Mouse (Mus musculus) erythroblast, embryonic 14.5 days (primary cell): ENCODE results near the gene Olfr1042.

Experiments
- GATA1 ChIP-seq: IDR thresholded peaks from 2 replicates; pipeline ENCODE4 v1.6.1; 2012; ENCODE audit warnings: low read length, inconsistent platforms, mixed read lengths
- TAL1 ChIP-seq: IDR thresholded peaks from 3 replicates; pipeline ENCODE4 v1.6.1; 2012; ENCODE audit warnings: low read length, inconsistent platforms, mixed read lengths

- TF ChIP-seq GATA1 (no peak), TAL1 (no peak)
Observed at GRCm38 (mm10) chr2:86202909-86203308, 41.3 kb upstream of the Olfr1042 start, which contains the start of gene Olfr1045.
